Mouse (Mus musculus): ENCODE results near the gene Dnmt3c. TPM values are rescaled to one million over a fixed set of nuclear protein-coding genes. Genes with fewer than 3 reads are reported as not detected.
"Not testable (repeated sequence)": the region's sequence is repeated elsewhere in the genome, so short reads cannot be mapped to it uniquely, and the experiment has no call there.

Gene Dnmt3c
- polyA plus RNA-seq, 1 experiment from 2014 or later: not detected

- H3K4me3 ChIP-seq (ENCODE audit: low read depth, low read length): no peak overlapping the region
- no peak overlapping the region for H3K4me2 ChIP-seq (ENCODE audit: low read depth, low read length, severe bottlenecking)
- no peaks in the 10 kb centered on the region for H3K9me3 ChIP-seq (ENCODE audit: control insufficient read depth, low read length)
- no peak overlapping the region for H3K9ac ChIP-seq (ENCODE audit: low read length)
- DNase-seq (ENCODE audit: low spot score) (no peak), ATAC-seq (replicated peaks; ENCODE audit: low FRiP score) (no peak)
- no peaks in the 10 kb centered on the region for H3K4me1 ChIP-seq (replicated peaks; ENCODE audit: control insufficient read depth, insufficient read depth, low read length)
- H3K27ac ChIP-seq (ENCODE audit: low read depth, low read length): no peak overlapping the region
- H3K27me3 ChIP-seq (ENCODE audit: control insufficient read depth, insufficient read depth, low read length): no peaks in the 10 kb centered on the region
- WGBS: 40% methylated on average over 6 of the region's 6 CpGs
- H3K36me3 ChIP-seq (ENCODE audit: control insufficient read depth, insufficient read depth, low read length): no peaks in the 10 kb centered on the region
Observed at GRCm38 (mm10) chr2:153703389-153703788, 6.9 kb downstream of the Dnmt3c start.

DNA sequence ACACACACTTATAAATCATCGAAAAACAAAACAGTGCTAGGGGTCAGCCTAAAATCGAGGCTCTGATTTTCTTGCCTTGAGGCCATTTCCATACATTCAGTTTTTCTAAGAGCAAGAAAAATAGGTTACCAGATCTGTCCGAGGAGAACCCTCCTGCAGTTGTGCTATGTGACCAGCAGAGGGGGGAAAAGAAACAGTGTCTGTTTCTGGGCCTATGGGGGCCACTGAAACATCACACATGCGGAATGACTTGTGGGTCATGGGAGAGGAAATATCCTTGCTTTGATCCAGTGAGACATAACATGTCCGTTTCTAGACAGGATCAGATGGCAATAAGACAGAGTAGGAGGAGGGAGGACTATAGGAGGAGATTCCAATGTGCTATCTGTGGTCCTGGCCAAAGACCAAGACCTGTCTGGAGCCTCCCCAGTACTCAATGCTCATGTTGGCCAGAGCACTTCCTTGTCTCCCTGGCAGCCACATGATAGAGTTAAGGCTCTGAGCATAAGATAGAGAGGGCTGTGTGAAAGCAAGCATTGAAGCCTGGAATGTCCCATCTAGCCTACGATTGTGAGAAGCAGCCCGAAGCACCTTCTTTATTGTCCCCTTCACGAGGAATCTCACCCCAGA lies 14.4 kb downstream of the Dnmt3c start:
- Histone ChIP-seq H3K27me3 (ENCODE audit: control insufficient read depth, insufficient read depth, low read length) (no peaks in the 10 kb centered on the region), H3K4me1 (replicated peaks; ENCODE audit: control insufficient read depth, insufficient read depth, low read length) (peaks cover 3% of the 10 kb centered on the region; the same call in 1 of the 2 replicates), H3K27ac (ENCODE audit: low read depth, low read length) (no peak overlapping the region), H3K9ac (ENCODE audit: low read length) (no peak overlapping the region), H3K4me2 (ENCODE audit: low read depth, low read length, severe bottlenecking) (no peak overlapping the region), H3K9me3 (ENCODE audit: control insufficient read depth, low read length) (no peaks in the 10 kb centered on the region), H3K4me3 (ENCODE audit: low read depth, low read length) (no peak overlapping the region), H3K36me3 (ENCODE audit: control insufficient read depth, insufficient read depth, low read length) (no peaks in the 10 kb centered on the region)
- WGBS: 53% methylated on average over 8 of the region's 8 CpGs
- ATAC-seq (replicated peaks; ENCODE audit: low FRiP score) (no peak), DNase-seq (ENCODE audit: low spot score) (peak; percentile 53)

DNA sequence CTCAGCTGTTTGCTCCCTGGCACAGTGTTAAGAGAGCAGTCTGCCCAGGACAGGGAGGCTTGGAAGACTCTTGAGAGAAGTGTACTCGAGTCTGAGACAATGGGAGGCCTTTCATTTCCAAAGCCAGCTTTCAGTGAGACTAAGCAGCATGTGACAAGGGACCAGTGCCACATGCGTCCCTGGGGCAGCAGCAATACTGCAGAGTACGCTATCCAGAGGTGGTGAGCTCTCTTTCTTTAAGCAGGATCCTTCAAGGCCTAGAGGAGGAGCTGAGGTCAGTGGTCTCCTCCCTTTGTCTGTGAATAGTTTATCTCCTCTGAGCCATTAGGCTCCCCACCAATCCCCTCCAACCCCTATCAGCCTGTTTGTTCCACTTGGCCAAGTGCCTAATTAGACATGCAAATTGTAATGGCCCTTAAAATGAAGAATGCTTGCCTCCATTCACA lies 16.2 kb downstream of the Dnmt3c start:
- Histone ChIP-seq H3K9me3 (ENCODE audit: control insufficient read depth, low read length) (no peaks in the 10 kb centered on the region), H3K4me3 (ENCODE audit: low read depth, low read length) (no peak overlapping the region), H3K4me1 (replicated peaks; ENCODE audit: control insufficient read depth, insufficient read depth, low read length) (peaks cover 3% of the 10 kb centered on the region; the same call in 1 of the 2 replicates), H3K9ac (ENCODE audit: low read length) (no peak overlapping the region), H3K27ac (ENCODE audit: low read depth, low read length) (peak overlapping the region; percentile 87), H3K36me3 (ENCODE audit: control insufficient read depth, insufficient read depth, low read length) (no peaks in the 10 kb centered on the region), H3K27me3 (ENCODE audit: control insufficient read depth, insufficient read depth, low read length) (no peaks in the 10 kb centered on the region), H3K4me2 (ENCODE audit: low read depth, low read length, severe bottlenecking) (no peak overlapping the region)
- DNase-seq (ENCODE audit: low spot score): peak; percentile 56
- WGBS: 13% methylated on average over 3 of the region's 3 CpGs
- ATAC-seq (replicated peaks; ENCODE audit: low FRiP score): peak; percentile 84

GRCm38 (mm10) chr2:153713227-153713626 lies 16.8 kb downstream of the Dnmt3c start:
- ATAC-seq (replicated peaks; ENCODE audit: low FRiP score) (peak; percentile 86), DNase-seq (ENCODE audit: low spot score) (peak; percentile 69)
- Histone ChIP-seq H3K4me2 (ENCODE audit: low read depth, low read length, severe bottlenecking) (no peak overlapping the region), H3K4me1 (replicated peaks; ENCODE audit: control insufficient read depth, insufficient read depth, low read length) (peaks cover 3% of the 10 kb centered on the region; the same call in 1 of the 2 replicates), H3K36me3 (ENCODE audit: control insufficient read depth, insufficient read depth, low read length) (no peaks in the 10 kb centered on the region), H3K9ac (ENCODE audit: low read length) (no peak overlapping the region), H3K4me3 (ENCODE audit: low read depth, low read length) (no peak overlapping the region), H3K27ac (ENCODE audit: low read depth, low read length) (peak overlapping the region; percentile 87), H3K27me3 (ENCODE audit: control insufficient read depth, insufficient read depth, low read length) (no peaks in the 10 kb centered on the region), H3K9me3 (ENCODE audit: control insufficient read depth, low read length) (no peaks in the 10 kb centered on the region)
- WGBS: 21% methylated on average over 4 of the region's 4 CpGs

DNA sequence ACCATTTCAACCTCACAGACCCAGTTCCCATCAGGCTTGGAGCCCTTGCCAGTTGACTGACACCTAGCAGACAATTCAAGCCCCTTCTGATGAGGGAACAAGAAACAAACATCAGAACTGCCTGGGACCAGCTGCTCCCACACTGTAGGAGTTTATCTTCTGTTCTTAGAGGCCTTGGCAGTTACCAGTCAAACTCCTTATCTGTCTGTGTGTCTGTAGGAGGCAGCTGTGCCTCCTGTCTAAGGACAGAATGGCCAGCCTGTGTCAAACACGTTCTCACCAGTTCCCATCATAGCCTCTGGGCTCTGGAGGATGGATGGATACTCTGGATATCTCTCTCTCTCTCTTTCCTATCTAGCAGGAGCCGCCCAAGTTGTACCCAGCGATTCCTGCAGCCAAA lies 21.4 kb downstream of the Dnmt3c start:
- DNase-seq (ENCODE audit: low spot score); H3K9me3 ChIP-seq (ENCODE audit: control insufficient read depth, low read length); H3K27me3 ChIP-seq (ENCODE audit: control insufficient read depth, insufficient read depth, low read length); H3K4me2 ChIP-seq (ENCODE audit: low read depth, low read length, severe bottlenecking); H3K4me1 ChIP-seq (replicated peaks; ENCODE audit: control insufficient read depth, insufficient read depth, low read length); H3K9ac ChIP-seq (ENCODE audit: low read length); ATAC-seq (replicated peaks; ENCODE audit: low FRiP score); H3K27ac ChIP-seq (ENCODE audit: low read depth, low read length); H3K4me3 ChIP-seq (ENCODE audit: low read depth, low read length); H3K36me3 ChIP-seq (ENCODE audit: control insufficient read depth, insufficient read depth, low read length): not testable (repeated sequence)
- WGBS: 79% methylated on average over 3 of the region's 3 CpGs

DNA sequence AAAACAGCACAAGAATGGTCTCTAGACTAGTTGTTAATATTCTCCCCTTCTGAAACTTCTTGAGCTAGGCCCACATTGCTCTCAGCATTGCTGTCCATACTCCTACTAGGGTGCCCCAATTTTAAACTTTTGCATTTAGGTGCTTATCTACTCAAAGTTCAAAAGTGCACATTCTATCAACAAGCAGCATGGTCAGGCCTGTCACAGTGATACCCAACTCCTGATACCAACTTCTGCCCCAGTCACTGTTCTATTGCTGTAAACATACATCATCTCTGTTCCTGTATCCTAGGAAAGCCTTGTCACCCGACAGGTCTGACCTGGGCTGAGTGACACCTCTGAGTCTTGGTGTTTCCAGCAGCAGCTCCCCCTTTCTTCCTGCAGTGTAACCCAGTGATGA lies 26.6 kb downstream of the Dnmt3c start:
- no peak overlapping the region for H3K4me3 ChIP-seq (ENCODE audit: low read depth, low read length)
- 81% methylated on average over 1 of the region's 1 CpGs for WGBS
- H3K9ac ChIP-seq (ENCODE audit: low read length): no peak overlapping the region
- H3K27ac ChIP-seq (ENCODE audit: low read depth, low read length): no peak overlapping the region
- DNase-seq (ENCODE audit: low spot score) (no peak), ATAC-seq (replicated peaks; ENCODE audit: low FRiP score) (no peak)
- no peaks in the 10 kb centered on the region for H3K4me1 ChIP-seq (replicated peaks; ENCODE audit: control insufficient read depth, insufficient read depth, low read length)
- no peaks in the 10 kb centered on the region; the same call in 1 of the 2 replicates for H3K9me3 ChIP-seq (ENCODE audit: control insufficient read depth, low read length)
- no peaks in the 10 kb centered on the region for H3K27me3 ChIP-seq (ENCODE audit: control insufficient read depth, insufficient read depth, low read length)
- no peaks in the 10 kb centered on the region for H3K36me3 ChIP-seq (ENCODE audit: control insufficient read depth, insufficient read depth, low read length)
- no peak overlapping the region for H3K4me2 ChIP-seq (ENCODE audit: low read depth, low read length, severe bottlenecking)

- no peaks in the 10 kb centered on the region for H3K36me3 ChIP-seq (ENCODE audit: control insufficient read depth, insufficient read depth, low read length)
- ATAC-seq (replicated peaks; ENCODE audit: low FRiP score): no peak
- WGBS: 92% methylated on average over 2 of the region's 2 CpGs
Observed at GRCm38 (mm10) chr2:153724424-153724823, 28.0 kb downstream of the Dnmt3c start.

DNA sequence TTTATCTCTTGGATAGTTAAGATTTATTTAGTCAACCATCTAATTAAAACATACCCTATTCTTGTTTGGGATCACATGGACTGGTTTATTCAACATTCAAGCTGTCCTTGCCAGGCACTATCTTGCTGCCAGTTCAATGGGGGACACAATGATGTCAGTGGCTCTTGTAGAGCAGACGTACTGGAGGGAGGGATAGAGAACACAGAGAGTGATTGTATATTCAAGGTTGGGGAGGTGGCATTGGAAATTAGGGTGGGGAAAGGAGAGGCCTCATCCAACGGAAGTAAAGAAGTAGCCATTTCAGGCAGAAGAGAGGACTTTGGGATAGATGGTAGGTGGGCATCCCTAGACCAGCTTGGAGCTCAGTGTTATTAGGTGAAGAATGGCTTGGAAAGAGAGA lies 28.4 kb downstream of the Dnmt3c start:
- Histone ChIP-seq H3K27ac (ENCODE audit: low read depth, low read length) (no peak overlapping the region), H3K4me3 (ENCODE audit: low read depth, low read length) (no peak overlapping the region), H3K4me1 (replicated peaks; ENCODE audit: control insufficient read depth, insufficient read depth, low read length) (no peaks in the 10 kb centered on the region), H3K9ac (ENCODE audit: low read length) (no peak overlapping the region), H3K4me2 (ENCODE audit: low read depth, low read length, severe bottlenecking) (no peak overlapping the region), H3K36me3 (ENCODE audit: control insufficient read depth, insufficient read depth, low read length) (no peaks in the 10 kb centered on the region), H3K9me3 (ENCODE audit: control insufficient read depth, low read length) (no peaks in the 10 kb centered on the region; the same call in 1 of the 2 replicates), H3K27me3 (ENCODE audit: control insufficient read depth, insufficient read depth, low read length) (no peaks in the 10 kb centered on the region)
- 66% methylated on average over 2 of the region's 2 CpGs for whole genome bisulfite sequencing
- no peak for ATAC-seq (replicated peaks; ENCODE audit: low FRiP score)
- no peak for DNase-seq (ENCODE audit: low spot score)

More at GRCm38 (mm10) chr2:153724424-153724823, 28.0 kb downstream of the Dnmt3c start:
- H3K4me2 ChIP-seq (ENCODE audit: low read depth, low read length, severe bottlenecking): no peak overlapping the region
- no peak overlapping the region for H3K9ac ChIP-seq (ENCODE audit: low read length)
- no peaks in the 10 kb centered on the region for H3K4me1 ChIP-seq (replicated peaks; ENCODE audit: control insufficient read depth, insufficient read depth, low read length)
- no peak overlapping the region for H3K27ac ChIP-seq (ENCODE audit: low read depth, low read length)
- H3K27me3 ChIP-seq (ENCODE audit: control insufficient read depth, insufficient read depth, low read length): no peaks in the 10 kb centered on the region
- DNase-seq (ENCODE audit: low spot score): no peak
- H3K9me3 ChIP-seq (ENCODE audit: control insufficient read depth, low read length): no peaks in the 10 kb centered on the region; the same call in 1 of the 2 replicates
- no peak overlapping the region for H3K4me3 ChIP-seq (ENCODE audit: low read depth, low read length)

GRCm38 (mm10) chr2:153725291-153725690 lies 28.8 kb downstream of the Dnmt3c start:
- WGBS: 91% methylated on average over 4 of the region's 4 CpGs
- no peak for DNase-seq (ENCODE audit: low spot score)
- H3K36me3 ChIP-seq (ENCODE audit: control insufficient read depth, insufficient read depth, low read length): no peaks in the 10 kb centered on the region
- no peak overlapping the region for H3K4me3 ChIP-seq (ENCODE audit: low read depth, low read length)
- H3K27me3 ChIP-seq (ENCODE audit: control insufficient read depth, insufficient read depth, low read length): no peaks in the 10 kb centered on the region
- H3K9ac ChIP-seq (ENCODE audit: low read length): no peak overlapping the region
- no peak overlapping the region for H3K4me2 ChIP-seq (ENCODE audit: low read depth, low read length, severe bottlenecking)
- H3K27ac ChIP-seq (ENCODE audit: low read depth, low read length): no peak overlapping the region
- no peaks in the 10 kb centered on the region; the same call in 1 of the 2 replicates for H3K9me3 ChIP-seq (ENCODE audit: control insufficient read depth, low read length)
- no peak for ATAC-seq (replicated peaks; ENCODE audit: low FRiP score)
- H3K4me1 ChIP-seq (replicated peaks; ENCODE audit: control insufficient read depth, insufficient read depth, low read length): no peaks in the 10 kb centered on the region

Measured in forebrain, embryonic 11.5 days (tissue).